Mouse (Mus musculus) lung, embryonic 14.5 days (tissue): ENCODE data around the gene Tmem132c. TPM values are rescaled to one million over a fixed set of nuclear protein-coding genes. Genes with fewer than 3 reads are reported as not detected.

Experiments
- ATAC-seq: fragments of 200-750 bp; cut with Nextera tagmentation; 2 replicates; pipeline ENCODE4 v1.8.0; 2017; ENCODE audit warnings: mild to moderate bottlenecking, moderate TSS enrichment, moderate library complexity; ENCODE audit not compliant: insufficient read depth
- DNase-seq: peaks from one replicate; pipeline ENCODE4 v3.0.0-alpha.2; 2015
- H3K27ac ChIP-seq: fragments of 300-500 bp; sonication (generic); 2 replicates; pipeline ENCODE4 v1.5.1; 2014; ENCODE audit warnings: low read depth, mild to moderate bottlenecking, moderate library complexity
- H3K27me3 ChIP-seq: fragments of 300-500 bp; sonication (generic); 2 replicates; pipeline ENCODE4 v1.6.1; 2014; ENCODE audit warnings: low read length, control low read depth; ENCODE audit not compliant: insufficient read depth
- H3K36me3 ChIP-seq: fragments of 300-500 bp; sonication (generic); 2 replicates; pipeline ENCODE4 v1.6.1; 2014; ENCODE audit warnings: control low read depth; ENCODE audit not compliant: insufficient read depth
- H3K4me1 ChIP-seq: fragments of 300-500 bp; sonication (generic); 2 replicates; pipeline ENCODE4 v1.6.1; 2014; ENCODE audit warnings: antibody characterized with exemption, control low read depth; ENCODE audit not compliant: insufficient read depth
- H3K4me2 ChIP-seq: fragments of 300-500 bp; sonication (generic); 2 replicates; pipeline ENCODE4 v1.6.1; 2014; ENCODE audit warnings: mild to moderate bottlenecking
- H3K4me3 ChIP-seq: fragments of 300-500 bp; sonication (generic); 2 replicates; pipeline ENCODE4 v1.5.1; 2014; ENCODE audit warnings: low read depth, low read length
- H3K9ac ChIP-seq: fragments of 300-500 bp; sonication (generic); 2 replicates; pipeline ENCODE4 v1.6.1; 2014
- H3K9me3 ChIP-seq: fragments of 300-500 bp; sonication (generic); 2 replicates; pipeline ENCODE4 v1.6.1; 2016; ENCODE audit warnings: low read depth, low read length, control low read depth
- CTCF ChIP-seq: IDR thresholded peaks from 2 replicates; pipeline ENCODE4 v1.5.1; 2016; ENCODE audit warnings: antibody characterized with exemption, low read depth
- WGBS: fragments of 180-500 bp; shearing (Covaris S2); extraction: QIAGEN DNeasy Blood & Tissue Kit; methylation state at CpG from one replicate; pipeline ENCODE4 v1.1.7; 2014; 5-methylcytosine and 5-hydroxymethylcytosine counted together
- polyA plus RNA-seq: library from polyadenylated mRNA; unstranded; fragments of >200 nt; fragmentation: Nextera tagmentation; extraction: Ambion mirVana; gene quantifications from 2 replicates; pipeline ENCODE4 v1.2.1, GENCODE M21; 2014

Gene Tmem132c
- polyA plus RNA-seq, 1 experiment from 2014 or later, result 28.5 TPM

GRCm38 (mm10) chr5:127473706-127474105 is 232.1 kb downstream of the Tmem132c start:
- Histone ChIP-seq H3K36me3 (no peaks in the 10 kb centered on the region), H3K9me3 (no peaks in the 10 kb centered on the region), H3K4me1 (no peaks in the 10 kb centered on the region), H3K27me3 (no peaks in the 10 kb centered on the region), H3K4me2 (no peak overlapping the region), H3K9ac (no peak overlapping the region), H3K4me3 (no peak overlapping the region), H3K27ac (no peak overlapping the region)
- peak; percentile 41 for DNase-seq
- TF ChIP-seq CTCF, result no peak
- no peak for ATAC-seq
- WGBS, result 46% methylated on average over 1 of the region's 2 CpGs

- DNase-seq (no peak), ATAC-seq (no peak)
- Histone ChIP-seq H3K36me3 (no peaks in the 10 kb centered on the region), H3K4me1 (no peaks in the 10 kb centered on the region), H3K4me3 (no peak overlapping the region), H3K4me2 (no peak overlapping the region), H3K27ac (no peak overlapping the region), H3K9ac (no peak overlapping the region), H3K27me3 (no peaks in the 10 kb centered on the region), H3K9me3 (no peaks in the 10 kb centered on the region)
- TF ChIP-seq CTCF, result no peak
- 79% methylated on average over 6 of the region's 6 CpGs for WGBS
Measured at GRCm38 (mm10) chr5:127474856-127475255, 233.2 kb downstream of the Tmem132c start.

- no peak for ATAC-seq
- Histone ChIP-seq H3K36me3 (no peaks in the 10 kb centered on the region), H3K9ac (no peak overlapping the region), H3K9me3 (no peaks in the 10 kb centered on the region), H3K27me3 (no peaks in the 10 kb centered on the region), H3K4me2 (no peak overlapping the region), H3K4me1 (no peaks in the 10 kb centered on the region), H3K27ac (no peak overlapping the region), H3K4me3 (no peak overlapping the region)
- no peak for DNase-seq
- TF ChIP-seq CTCF, result no peak
- 29% methylated on average over 9 of the region's 9 CpGs for WGBS
Measured at GRCm38 (mm10) chr5:127477790-127478189, 236.2 kb downstream of the Tmem132c start.

- WGBS, result 21% methylated on average over 11 of the region's 11 CpGs
- Histone ChIP-seq H3K4me3 (no peak overlapping the region), H3K9ac (no peak overlapping the region), H3K4me1 (no peaks in the 10 kb centered on the region; the same call in none of the 2 replicates), H3K9me3 (no peaks in the 10 kb centered on the region), H3K4me2 (no peak overlapping the region), H3K36me3 (no peaks in the 10 kb centered on the region), H3K27ac (no peak overlapping the region), H3K27me3 (no peaks in the 10 kb centered on the region)
- no peak for ATAC-seq
- TF ChIP-seq CTCF, result no peak
- DNase-seq, result no peak
Measured at GRCm38 (mm10) chr5:127478322-127478721, 236.7 kb downstream of the Tmem132c start.

GRCm38 (mm10) chr5:127480931-127481330 is 239.3 kb downstream of the Tmem132c start:
- no peak for ATAC-seq
- no peak for TF ChIP-seq CTCF
- no peaks in the 10 kb centered on the region for H3K36me3 ChIP-seq
- no peak overlapping the region for H3K27ac ChIP-seq
- no peak for DNase-seq
- H3K9me3 ChIP-seq, result no peaks in the 10 kb centered on the region
- 71% methylated on average over 9 of the region's 9 CpGs for WGBS
- no peak overlapping the region for H3K9ac ChIP-seq
- no peak overlapping the region for H3K4me3 ChIP-seq
- H3K27me3 ChIP-seq, result no peaks in the 10 kb centered on the region
- H3K4me2 ChIP-seq, result no peak overlapping the region
- H3K4me1 ChIP-seq, result peaks cover 4% of the 10 kb centered on the region

GRCm38 (mm10) chr5:127481416-127481815 is 239.8 kb downstream of the Tmem132c start:
- TF ChIP-seq CTCF, result peak; percentile 86
- DNase-seq, result peak; percentile 82
- no peak overlapping the region for H3K4me3 ChIP-seq
- H3K4me1 ChIP-seq, result peaks cover 4% of the 10 kb centered on the region
- no peaks in the 10 kb centered on the region for H3K9me3 ChIP-seq
- no peak for ATAC-seq
- H3K9ac ChIP-seq, result no peak overlapping the region
- WGBS, result 26% methylated on average over 5 of the region's 5 CpGs
- no peaks in the 10 kb centered on the region for H3K27me3 ChIP-seq
- H3K27ac ChIP-seq, result no peak overlapping the region
- no peak overlapping the region for H3K4me2 ChIP-seq
- H3K36me3 ChIP-seq, result no peaks in the 10 kb centered on the region

- no peak for ATAC-seq
- Histone ChIP-seq H3K4me2 (no peak overlapping the region), H3K27me3 (no peaks in the 10 kb centered on the region), H3K4me3 (no peak overlapping the region), H3K36me3 (no peaks in the 10 kb centered on the region), H3K9me3 (no peaks in the 10 kb centered on the region; the same call in 1 of the 2 replicates), H3K27ac (no peak overlapping the region), H3K4me1 (peaks cover 4% of the 10 kb centered on the region), H3K9ac (no peak overlapping the region)
- no peak for DNase-seq
- no peak for TF ChIP-seq CTCF
- 77% methylated on average over 3 of the region's 3 CpGs for WGBS
Measured at GRCm38 (mm10) chr5:127482342-127482741, 240.7 kb downstream of the Tmem132c start.
